Comparison of ENCODE assay signal across 14 mouse cellular contexts in the genomic region with DNA sequence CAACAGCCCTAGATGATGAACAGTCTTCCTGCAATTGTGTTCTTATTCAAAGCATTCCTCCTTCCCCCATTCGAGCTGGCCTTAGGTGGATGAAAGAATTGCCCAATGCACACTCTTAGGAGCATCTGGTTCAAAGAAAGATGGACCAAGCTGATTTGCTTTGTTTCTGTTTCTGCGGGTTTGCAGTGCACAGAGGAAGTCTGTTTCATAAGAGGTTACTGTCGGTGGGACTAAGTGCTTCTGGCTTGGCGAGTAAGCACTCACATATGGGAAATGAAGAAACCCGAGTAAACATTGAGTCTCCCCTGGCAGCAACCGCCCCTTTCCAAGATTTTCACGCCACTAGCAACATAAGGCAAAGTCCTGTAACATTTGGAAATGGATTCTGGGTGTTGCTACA.
A peak's percentile ranks its signal among the peaks of the same experiment; 100 is the strongest.
DNase-seq lines count a peak whose midpoint lies in the region; ATAC-seq and TF ChIP-seq lines count a peak whose summit lies in the region.
"Had no signal": no experiment of that assay in that cellular context is flagged by ENCODE, and none has a peak within 500 bp of the region (broad histone marks: within the 10 kb centered on the region; RNA-seq: fewer than 3 reads in every experiment).

No protein-coding gene starts in this region.

- H3K4me2 ChIP-seq in lung, postnatal 0 days (replicated peaks; ENCODE audit: low read depth, low read length): no peak overlapping the region
- H3K4me2 ChIP-seq: embryonic facial prominence, embryonic 15.5 days; hindbrain, embryonic 14.5 days had no signal

- peak; percentile 79 for TF ChIP-seq EP300 in lung, postnatal 0 days (IDR thresholded peaks at IDR 0.05)

- ATAC-seq in common myeloid progenitor, adult 5-6 weeks (replicated peaks; ENCODE audit: low read depth, poor library complexity, severe bottlenecking): peak; percentile 78
- ATAC-seq in lung, postnatal 0 days: peak; percentile 89
- ATAC-seq: activated CD4-positive, CD25-positive, alpha-beta regulatory T cell, adult 4 months had no signal

- WGBS in kidney, adult 2 months: 70% methylated on average over 7 of the region's 7 CpGs
- 7% methylated on average over 7 of the region's 7 CpGs for WGBS in lung, postnatal 0 days

- H3K36me3 ChIP-seq in kidney, adult 2 months (ENCODE audit: control insufficient read depth, insufficient read depth, low read length): no peaks in the 10 kb centered on the region
- no peaks in the 10 kb centered on the region for H3K36me3 ChIP-seq in lung, postnatal 0 days (ENCODE audit: insufficient read depth, low read length)
- H3K36me3 ChIP-seq: embryonic facial prominence, embryonic 15.5 days had no signal

- H3K4me1 ChIP-seq in kidney, adult 2 months (ENCODE audit: control insufficient read depth, insufficient read depth, low read length): no peaks in the 10 kb centered on the region; the same call in 1 of the 2 replicates
- no peaks in the 10 kb centered on the region; the same call in 1 of the 2 replicates for H3K4me1 ChIP-seq in lung, postnatal 0 days (ENCODE audit: insufficient read depth, low read depth, low read length)
- H3K4me1 ChIP-seq: embryonic facial prominence, embryonic 15.5 days had no signal

- no peak overlapping the region for H3K4me3 ChIP-seq in kidney, adult 2 months (ENCODE audit: insufficient read depth, low read depth, low read length)
- no peak overlapping the region for H3K4me3 ChIP-seq in lung, postnatal 0 days (ENCODE audit: low read depth, low read length)
- H3K4me3 ChIP-seq: embryonic facial prominence, embryonic 15.5 days had no signal

- no peak for TF ChIP-seq POLR2A in kidney, adult 2 months (IDR thresholded peaks at IDR 0.05; ENCODE audit: low read depth, low read length)

- TF ChIP-seq CTCF in kidney, adult 2 months (conservative IDR thresholded peaks at IDR 0.05; ENCODE audit: insufficient read depth, insufficient read length, low read depth, low read length): no peak
- no peak for TF ChIP-seq CTCF in lung, postnatal 0 days (IDR thresholded peaks at IDR 0.05)

- no peak overlapping the region; the same call in 1 of the 2 replicates for H3K27ac ChIP-seq in kidney, adult 2 months (ENCODE audit: insufficient read depth, low read depth, low read length)
- H3K27ac ChIP-seq in lung, postnatal 0 days (ENCODE audit: low read length): no peak overlapping the region
- H3K27ac ChIP-seq: embryonic facial prominence, embryonic 15.5 days; hindbrain, embryonic 14.5 days had no signal

- no peak overlapping the region for H3K9ac ChIP-seq in lung, postnatal 0 days (replicated peaks; ENCODE audit: low read depth)
- H3K9ac ChIP-seq: embryonic facial prominence, embryonic 15.5 days; hindbrain, embryonic 14.5 days had no signal

- H3K9me3 ChIP-seq in lung, postnatal 0 days (ENCODE audit: low read length): no peaks in the 10 kb centered on the region
- H3K9me3 ChIP-seq: embryonic facial prominence, embryonic 15.5 days had no signal

- H3K27me3 ChIP-seq in kidney, adult 2 months (replicated peaks; ENCODE audit: control insufficient read depth, insufficient read depth, low read length): no peaks in the 10 kb centered on the region
- H3K27me3 ChIP-seq in lung, postnatal 0 days (replicated peaks; ENCODE audit: insufficient read depth, low read length): no peaks in the 10 kb centered on the region
- H3K27me3 ChIP-seq: embryonic facial prominence, embryonic 15.5 days had no signal

- peak; percentile 5 for DNase-seq in adrenal gland, postnatal 14 days
- DNase-seq in adrenal gland, postnatal 4 days (ENCODE audit: low spot score in 2 of 2): no peak
- peak; percentile 35 for DNase-seq in kidney, adult 2 months
- DNase-seq in kidney, postnatal 10 days: no peak
- peak; percentile 82 for DNase-seq in lung, postnatal 0 days (ENCODE audit: low spot score)
- no peak for DNase-seq in cerebellum, adult 11 months
- no peak for DNase-seq in frontal cortex, postnatal 36 days (ENCODE audit: low spot score in 2 of 2)
- DNase-seq: B cell, adult 2 months; cerebellum, adult 2 months; thymus, postnatal 25 days had no signal

Comparison
In these comparisons a context has a peak if more than half of its experiments do, and no peak if none do; other contexts are left out.
1. DNase-seq: peak in adrenal gland, postnatal 14 days (single experiment), kidney, adult 2 months (single experiment) and lung, postnatal 0 days (single experiment); none in adrenal gland, postnatal 4 days (0 of 2), kidney, postnatal 10 days (single experiment), cerebellum, adult 11 months (single experiment) and frontal cortex, postnatal 36 days (0 of 2).